Mouse (Mus musculus) myocyte (in vitro differentiated cells): Measurements from ENCODE around the gene Lin28b.

ENCODE experiments used
- E2F4 ChIP-seq: IDR thresholded peaks from one replicate; pipeline ENCODE4 v1.6.1; 2011; ENCODE audit warnings: mild to moderate bottlenecking, control low read depth, moderate library complexity; ENCODE audit not compliant: insufficient read depth
- MYOD1 ChIP-seq, 3 experiments: IDR thresholded peaks; one replicate each; pipeline ENCODE4 v1.6.1; 2011; ENCODE audit warnings: control low read depth in 2 of 3, low read depth in 2 of 3, mild to moderate bottlenecking in 2 of 3, moderate library complexity in 1 of 3; ENCODE audit not compliant: insufficient read length in 2 of 3, control insufficient read depth in 1 of 3
- MYOG ChIP-seq, 3 experiments: IDR thresholded peaks; one replicate each; pipeline ENCODE4 v1.6.1; 2011; ENCODE audit warnings: control low read depth in 2 of 3, low read depth in 2 of 3, mild to moderate bottlenecking in 2 of 3; ENCODE audit not compliant: insufficient read length in 2 of 3, control insufficient read depth in 1 of 3, insufficient read depth in 1 of 3
- POLR2A ChIP-seq: IDR thresholded peaks from one replicate; pipeline ENCODE4 v1.6.1; 2011; ENCODE audit warnings: low read depth, mild to moderate bottlenecking, control low read depth, moderate library complexity; ENCODE audit not compliant: insufficient read length
- TCF12 ChIP-seq: IDR thresholded peaks from one replicate; pipeline ENCODE4 v1.6.1; 2011; ENCODE audit warnings: mild to moderate bottlenecking, control low read depth; ENCODE audit not compliant: poor library complexity, insufficient read depth, severe bottlenecking
- USF1 ChIP-seq: IDR thresholded peaks from one replicate; pipeline ENCODE4 v1.6.1; 2011; ENCODE audit warnings: low read depth, mild to moderate bottlenecking, control low read depth, moderate library complexity

DNA sequence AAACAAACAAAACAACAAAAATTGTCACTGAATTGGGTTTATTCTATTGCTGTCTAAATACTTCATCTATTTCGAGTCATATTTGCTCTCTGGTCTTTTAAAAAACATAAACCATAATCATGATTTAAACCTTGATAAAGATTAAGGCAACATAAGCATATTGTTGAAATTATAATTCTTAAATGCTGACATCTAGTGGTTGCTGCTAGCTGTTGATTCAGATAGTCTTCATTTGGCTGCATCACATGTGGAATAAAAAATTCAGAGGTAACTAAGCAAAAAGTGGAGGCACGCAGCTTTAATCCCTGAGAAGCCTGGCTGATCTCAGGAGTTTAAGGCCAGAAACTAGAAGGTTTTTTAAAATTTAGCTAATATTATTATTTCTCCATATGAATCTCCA, 25.6 kb upstream of the Lin28b start:
- no peak for TF ChIP-seq E2F4
- no peak for TF ChIP-seq POLR2A
- no peak for TF ChIP-seq USF1
- TF ChIP-seq MYOG (IDR thresholded peaks at IDR 0.05; ENCODE audit: control insufficient read depth in 1 of 3, insufficient read depth in 1 of 3, insufficient read length in 2 of 3, low read depth in 2 of 3), result no peak
- no peak for TF ChIP-seq TCF12
- TF ChIP-seq MYOD1 (IDR thresholded peaks at IDR 0.05; ENCODE audit: control insufficient read depth in 1 of 3, insufficient read length in 2 of 3, low read depth in 2 of 3), result no peak
